Mouse (Mus musculus) forebrain, embryonic 10.5 days (tissue): Measurements from ENCODE around the gene Rybp. TPM values are rescaled to one million over a fixed set of nuclear protein-coding genes. Genes with fewer than 3 reads are reported as not detected.

Experiments
- DNase-seq: peaks from one replicate; pipeline ENCODE4 v3.0.0-alpha.2; 2017; ENCODE audit warnings: low spot score; ENCODE audit errors: extremely low spot score
- H3K27ac ChIP-seq: fragments of 300-500 bp; sonication (generic); 2 replicates; pipeline ENCODE4 v1.5.1; 2016; ENCODE audit warnings: mild to moderate bottlenecking
- H3K27me3 ChIP-seq: fragments of 300-500 bp; sonication (generic); 2 replicates; pipeline ENCODE4 v1.6.1; 2016; ENCODE audit warnings: mild to moderate bottlenecking; ENCODE audit not compliant: poor library complexity, severe bottlenecking
- H3K36me3 ChIP-seq: fragments of 300-500 bp; sonication (generic); replicated peaks from 2 replicates; pipeline ENCODE4 v1.6.1; 2016; ENCODE audit warnings: mild to moderate bottlenecking, moderate library complexity
- H3K4me1 ChIP-seq: fragments of 300-500 bp; sonication (generic); 2 replicates; pipeline ENCODE4 v1.6.1; 2016
- H3K4me3 ChIP-seq: fragments of 300-500 bp; sonication (generic); 2 replicates; pipeline ENCODE4 v1.5.1; 2016; ENCODE audit warnings: mild to moderate bottlenecking, moderate library complexity
- H3K9me3 ChIP-seq: fragments of 300-500 bp; sonication (generic); 2 replicates; pipeline ENCODE4 v1.6.1; 2016; ENCODE audit warnings: mild to moderate bottlenecking, moderate library complexity
- whole genome bisulfite sequencing: fragments of 180-500 bp; shearing (Covaris S2); methylation state at CpG from one replicate; pipeline ENCODE4 v1.1.7; 2016; 5-methylcytosine and 5-hydroxymethylcytosine counted together
- polyA plus RNA-seq: library from polyadenylated mRNA; unstranded; fragments of >200 nt; fragmentation: Nextera tagmentation; extraction: Ambion mirVana; gene quantifications from 2 replicates; pipeline ENCODE4 v1.2.1, GENCODE M21; 2016

Gene Rybp
- polyA plus RNA-seq, 1 experiment from 2014 or later = 12.8 TPM

DNA sequence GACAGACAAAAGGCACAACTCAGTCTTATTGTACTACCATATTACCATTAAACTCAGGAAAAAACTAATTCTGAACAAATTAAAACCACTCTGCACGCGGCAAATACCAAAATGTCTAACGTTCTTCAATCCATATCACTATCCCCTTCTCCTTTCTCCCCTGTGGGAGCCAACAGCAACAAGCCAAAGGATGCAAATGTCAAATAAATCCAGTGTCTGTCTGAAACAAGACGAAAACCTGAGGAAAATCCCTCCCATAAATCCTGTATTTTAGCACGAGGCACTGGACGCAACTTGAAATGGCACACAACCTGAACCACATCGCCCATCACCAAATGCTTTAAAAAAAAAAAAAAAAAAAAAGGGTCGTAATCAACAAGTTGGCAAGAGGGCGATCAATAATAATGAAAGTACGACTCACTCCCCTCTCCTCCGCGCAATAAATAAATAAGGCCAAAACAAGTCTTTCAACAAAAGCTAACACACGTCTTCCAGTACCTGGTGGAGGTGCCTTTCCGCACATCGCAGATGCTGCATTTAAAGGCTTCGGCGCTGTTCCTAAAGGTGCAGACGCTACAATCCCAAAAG, 1.2 kb downstream of the Rybp start:
- Histone ChIP-seq H3K4me3 (peak overlapping the region; percentile 80), H3K4me1 (peaks cover 37% of the 10 kb centered on the region)
- DNase-seq = no peak

DNA sequence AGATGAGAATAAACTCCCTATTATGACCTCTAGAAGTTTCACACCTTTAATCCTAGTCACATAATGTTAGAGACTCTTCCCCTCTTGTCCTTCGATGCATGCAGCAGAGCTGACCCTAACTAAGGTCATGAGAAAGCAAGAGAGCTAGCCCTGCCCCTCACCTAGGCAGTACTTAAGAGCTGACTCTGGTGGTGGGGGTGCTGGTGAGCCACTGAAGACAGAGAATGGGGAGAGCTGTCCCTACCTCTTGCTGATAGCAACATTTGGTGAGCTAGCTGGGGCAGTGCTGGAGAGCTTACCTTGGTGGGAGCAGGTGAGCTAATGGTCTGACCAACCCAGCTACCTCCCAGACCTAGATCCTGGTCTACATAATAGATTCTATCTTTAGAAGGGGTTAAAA, 8.4 kb downstream of the Rybp start:
- no peaks in the 10 kb centered on the region for H3K27me3 ChIP-seq
- no peaks in the 10 kb centered on the region for H3K9me3 ChIP-seq
- H3K4me3 ChIP-seq = no peak overlapping the region
- H3K36me3 ChIP-seq = peaks cover 19% of the 10 kb centered on the region
- H3K4me1 ChIP-seq = peaks cover 10% of the 10 kb centered on the region
- H3K27ac ChIP-seq = no peak overlapping the region
- no peak for DNase-seq
- WGBS = 89% methylated on average over 1 of the region's 1 CpGs

More for the DNA sequence above, 1.2 kb downstream of the Rybp start:
- Histone ChIP-seq H3K36me3 (peaks cover 10% of the 10 kb centered on the region), H3K27me3 (peaks cover 31% of the 10 kb centered on the region), H3K27ac (peak overlapping the region; percentile 98), H3K9me3 (no peaks in the 10 kb centered on the region)
- under 1% methylated on average over 18 of the region's 18 CpGs for WGBS

DNA sequence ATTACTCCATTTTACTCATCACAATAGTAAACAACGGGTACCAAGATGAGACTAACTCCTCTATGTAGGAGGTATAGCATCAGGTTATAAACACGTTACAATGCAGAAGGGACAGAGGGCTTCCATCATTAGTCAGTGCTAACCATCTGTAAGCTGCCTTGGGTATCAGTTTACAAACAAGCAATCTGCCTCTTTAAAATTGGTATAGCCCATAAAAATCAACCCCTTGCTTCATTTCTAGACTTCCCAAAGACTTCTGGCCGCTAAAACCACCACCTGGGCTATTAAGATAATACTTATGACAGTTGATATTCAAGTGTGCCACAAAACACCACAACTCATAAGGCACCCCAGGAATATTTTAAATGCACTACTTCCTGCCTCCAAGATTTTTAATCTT, 10.9 kb downstream of the Rybp start:
- H3K4me3 ChIP-seq = no peak overlapping the region
- WGBS = 91% methylated on average over 3 of the region's 3 CpGs
- H3K4me1 ChIP-seq = peaks cover 8% of the 10 kb centered on the region; the same call in 1 of the 2 replicates
- H3K9me3 ChIP-seq = no peaks in the 10 kb centered on the region
- H3K36me3 ChIP-seq = peaks cover 16% of the 10 kb centered on the region
- no peak for DNase-seq
- H3K27ac ChIP-seq = no peak overlapping the region
- H3K27me3 ChIP-seq = no peaks in the 10 kb centered on the region

DNA sequence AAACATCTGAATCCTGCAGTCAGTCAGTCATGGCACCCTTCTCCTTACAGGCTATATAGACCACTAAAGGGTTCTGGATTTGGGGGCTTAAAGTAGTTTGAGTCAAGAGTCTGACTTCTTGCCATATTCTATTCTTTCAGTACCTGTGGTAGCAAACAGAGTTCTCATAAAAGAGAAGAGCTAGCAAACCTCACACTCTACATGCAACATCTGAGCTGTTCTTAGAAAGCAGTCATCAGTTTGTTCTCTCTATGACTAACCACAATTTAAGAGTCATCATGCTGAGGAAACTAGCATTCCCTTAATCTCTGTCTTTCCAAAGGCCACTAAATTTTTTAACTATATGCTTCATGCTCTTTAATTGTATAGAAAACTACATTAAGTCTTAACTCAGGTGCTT, 11.6 kb downstream of the Rybp start:
- Histone ChIP-seq H3K27me3 (no peaks in the 10 kb centered on the region), H3K4me1 (peaks cover 8% of the 10 kb centered on the region; the same call in 1 of the 2 replicates), H3K9me3 (no peaks in the 10 kb centered on the region), H3K36me3 (peaks cover 16% of the 10 kb centered on the region), H3K27ac (no peak overlapping the region), H3K4me3 (no peak overlapping the region)
- no peak for DNase-seq

DNA sequence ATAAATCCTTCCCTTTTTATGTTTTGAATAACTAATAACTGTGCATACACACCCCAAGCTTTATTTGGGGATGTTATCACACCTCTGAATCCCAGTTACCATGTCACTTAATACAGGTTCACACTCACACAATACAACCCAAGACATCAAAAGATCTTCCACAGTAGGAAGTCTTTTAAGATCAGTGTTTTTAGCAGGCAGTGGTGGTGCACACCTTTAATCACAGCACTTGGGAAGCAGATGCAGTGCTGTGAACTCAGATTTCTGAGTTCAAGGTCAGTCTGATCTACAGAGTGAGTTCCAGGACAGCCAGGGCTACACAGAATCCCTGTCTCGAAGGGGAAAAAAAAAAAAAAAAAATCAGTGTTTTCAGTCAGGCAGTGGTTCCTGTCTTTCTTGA, 13.7 kb downstream of the Rybp start:
- 75% methylated on average over 1 of the region's 1 CpGs for WGBS
- Histone ChIP-seq H3K4me3 (no peak overlapping the region), H3K36me3 (peaks cover 13% of the 10 kb centered on the region), H3K27me3 (no peaks in the 10 kb centered on the region), H3K9me3 (no peaks in the 10 kb centered on the region), H3K27ac (no peak overlapping the region), H3K4me1 (peaks cover 5% of the 10 kb centered on the region; the same call in 1 of the 2 replicates)
- no peak for DNase-seq

DNA sequence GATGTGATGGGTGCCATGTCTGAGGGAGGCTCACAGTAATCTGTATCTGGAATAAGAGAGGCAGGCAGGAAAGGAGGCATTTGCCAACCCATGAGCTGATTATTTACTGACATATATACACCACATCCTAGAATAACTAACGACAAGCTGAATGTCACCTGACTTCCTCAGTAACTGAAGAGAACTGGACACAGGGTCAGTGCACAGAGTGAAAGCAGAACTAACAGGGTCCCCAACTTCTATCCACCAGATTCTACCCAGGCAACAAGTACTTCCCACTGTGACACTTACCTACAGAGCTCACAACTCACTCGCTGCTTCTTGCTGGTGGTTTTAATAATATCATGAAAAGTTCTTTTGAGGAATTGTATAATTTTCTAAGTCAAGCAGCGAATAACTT, 15.3 kb downstream of the Rybp start:
- Histone ChIP-seq H3K27me3 (no peaks in the 10 kb centered on the region), H3K4me3 (no peak overlapping the region), H3K36me3 (peaks cover 16% of the 10 kb centered on the region), H3K27ac (no peak overlapping the region), H3K4me1 (peaks cover under 1% of the 10 kb centered on the region; the same call in 1 of the 2 replicates), H3K9me3 (no peaks in the 10 kb centered on the region)
- WGBS = 90% methylated on average over 3 of the region's 3 CpGs
- no peak for DNase-seq

DNA sequence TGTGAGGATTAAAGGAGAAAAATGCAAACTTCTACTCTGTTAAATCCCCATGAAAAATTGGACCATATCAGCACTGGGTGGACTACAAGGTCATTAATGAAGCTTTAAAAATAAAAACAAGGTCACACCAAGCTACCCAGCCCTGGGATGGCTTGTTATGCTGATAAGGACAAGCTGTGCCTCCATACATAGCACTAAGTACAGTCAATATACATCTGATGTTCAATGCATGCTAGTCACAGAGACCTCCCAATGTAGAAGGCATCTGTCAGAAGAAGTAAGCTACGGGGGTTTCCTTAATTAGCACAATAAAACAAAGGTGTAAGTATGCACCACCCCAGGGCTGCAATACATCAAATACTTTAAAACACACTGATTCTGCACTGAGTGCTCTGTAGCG, 16.5 kb downstream of the Rybp start:
- DNase-seq = no peak
- peaks cover 19% of the 10 kb centered on the region for H3K36me3 ChIP-seq
- H3K9me3 ChIP-seq = no peaks in the 10 kb centered on the region
- no peak overlapping the region for H3K27ac ChIP-seq
- H3K4me3 ChIP-seq = no peak overlapping the region
- 85% methylated on average over 2 of the region's 2 CpGs for WGBS
- no peaks in the 10 kb centered on the region for H3K27me3 ChIP-seq
- H3K4me1 ChIP-seq = no peaks in the 10 kb centered on the region

DNA sequence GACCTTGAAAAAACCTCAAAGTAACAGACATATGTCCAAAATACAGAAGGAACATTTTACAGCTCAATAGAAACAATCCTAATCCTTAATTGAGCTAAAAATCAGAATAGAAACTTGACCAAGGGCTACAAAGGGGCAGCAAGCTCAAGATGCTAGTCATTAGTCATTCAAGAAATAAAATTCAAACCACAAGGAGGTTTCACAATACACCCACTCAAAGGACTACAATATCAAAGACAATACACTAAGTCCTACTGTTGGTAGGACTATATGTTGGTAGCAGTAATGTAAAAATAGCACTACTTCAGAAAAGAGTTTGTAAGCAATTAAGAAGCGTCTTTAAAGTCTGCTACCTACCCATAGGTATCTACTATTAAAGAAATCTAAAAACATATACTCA, 27.7 kb downstream of the Rybp start:
- Histone ChIP-seq H3K4me3 (no peak overlapping the region), H3K4me1 (peaks cover 10% of the 10 kb centered on the region; the same call in 1 of the 2 replicates), H3K9me3 (no peaks in the 10 kb centered on the region), H3K36me3 (no peaks in the 10 kb centered on the region), H3K27me3 (no peaks in the 10 kb centered on the region), H3K27ac (no peak overlapping the region)
- 98% methylated on average over 1 of the region's 1 CpGs for WGBS
- no peak for DNase-seq

DNA sequence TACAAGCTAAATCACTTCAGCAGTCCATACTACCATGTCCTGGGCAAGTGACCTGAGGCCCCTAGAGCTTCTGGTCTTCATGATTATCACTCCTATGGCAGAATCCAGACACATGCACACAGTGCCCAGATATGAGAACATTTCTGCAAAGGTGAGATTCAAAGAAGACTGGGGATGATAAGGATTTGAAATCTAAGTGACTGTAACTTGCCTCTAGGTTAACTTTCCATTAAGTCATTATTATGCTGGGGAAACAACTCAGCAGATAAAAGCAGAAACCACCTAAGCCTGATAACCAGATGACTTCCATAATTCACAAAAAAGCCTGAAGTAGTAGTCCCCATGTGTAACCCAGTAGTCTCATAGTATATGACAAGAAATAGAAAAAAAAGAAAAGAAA, 29.0 kb downstream of the Rybp start:
- Histone ChIP-seq H3K4me3 (no peak overlapping the region), H3K27ac (no peak overlapping the region), H3K27me3 (no peaks in the 10 kb centered on the region), H3K9me3 (no peaks in the 10 kb centered on the region), H3K4me1 (peaks cover 14% of the 10 kb centered on the region; the same call in 1 of the 2 replicates), H3K36me3 (no peaks in the 10 kb centered on the region)
- no peak for DNase-seq

DNA sequence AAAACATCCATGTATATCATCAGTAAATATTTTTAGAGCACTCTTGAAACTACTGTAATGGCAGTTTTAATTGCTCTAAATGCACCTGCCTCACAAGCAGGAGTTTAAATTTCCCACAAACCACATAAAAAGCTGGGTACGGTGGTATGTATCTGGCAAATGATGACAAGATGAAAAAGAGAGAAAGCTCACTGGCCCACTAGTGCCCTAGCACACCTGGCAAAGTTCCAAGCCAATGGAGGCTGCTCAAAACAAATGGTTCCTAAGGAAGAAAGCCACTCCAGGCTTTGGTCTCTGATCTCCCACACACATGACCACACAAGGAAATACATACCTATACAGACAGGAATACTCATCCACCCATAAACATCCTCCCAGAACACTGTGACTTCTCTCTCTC, 31.9 kb downstream of the Rybp start:
- Histone ChIP-seq H3K9me3 (no peaks in the 10 kb centered on the region), H3K27ac (no peak overlapping the region), H3K4me1 (peaks cover 18% of the 10 kb centered on the region; the same call in 1 of the 2 replicates), H3K27me3 (no peaks in the 10 kb centered on the region), H3K36me3 (no peaks in the 10 kb centered on the region), H3K4me3 (no peak overlapping the region)
- no peak for DNase-seq
- 94% methylated on average over 1 of the region's 1 CpGs for WGBS

DNA sequence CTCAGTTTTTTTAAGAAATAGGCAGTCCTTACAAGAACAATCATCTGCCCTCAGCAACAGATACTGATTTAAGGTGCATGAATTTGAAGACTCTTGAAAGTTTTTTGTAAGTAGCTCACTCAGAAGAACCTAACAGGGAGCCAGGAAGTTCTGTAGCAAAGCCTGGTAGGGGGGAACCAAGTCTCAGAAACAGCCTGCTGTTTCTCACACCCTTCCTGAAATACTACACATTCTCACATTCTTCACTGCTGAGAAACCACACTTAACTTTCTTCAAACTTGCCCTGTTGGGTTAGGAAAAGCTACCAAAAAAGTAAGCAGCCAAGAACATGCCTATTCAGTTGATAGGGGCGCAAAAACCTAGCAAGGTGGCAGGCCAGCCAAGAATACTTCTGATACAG, 32.6 kb downstream of the Rybp start:
- 95% methylated on average over 1 of the region's 1 CpGs for WGBS

DNA sequence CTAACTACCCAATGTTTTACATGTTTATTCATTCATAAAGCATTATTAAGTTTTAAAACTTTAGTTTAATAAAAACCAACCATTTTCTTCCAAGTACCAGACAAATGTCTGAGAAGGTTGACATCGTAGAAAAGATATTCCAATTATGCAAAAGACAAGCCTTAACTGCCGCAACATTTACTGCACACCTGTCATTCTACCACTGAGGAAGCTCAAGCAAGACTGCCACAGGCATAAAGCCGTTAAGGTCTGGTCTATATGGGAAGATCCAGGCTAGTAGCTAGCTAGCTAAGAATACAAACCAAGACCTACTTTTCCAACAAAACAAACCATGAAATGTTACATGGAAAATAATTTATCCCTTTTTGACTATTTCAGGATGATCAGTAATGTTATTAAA, 42.8 kb downstream of the Rybp start:
- Histone ChIP-seq H3K27me3 (no peaks in the 10 kb centered on the region), H3K27ac (no peak overlapping the region), H3K4me3 (no peak overlapping the region), H3K9me3 (no peaks in the 10 kb centered on the region), H3K36me3 (peaks cover 11% of the 10 kb centered on the region), H3K4me1 (peaks cover 5% of the 10 kb centered on the region; the same call in 1 of the 2 replicates)
- DNase-seq = no peak
- WGBS = 86% methylated on average over 3 of the region's 3 CpGs

More for the DNA sequence above, 32.6 kb downstream of the Rybp start:
- Histone ChIP-seq H3K27ac (no peak overlapping the region), H3K36me3 (no peaks in the 10 kb centered on the region), H3K27me3 (no peaks in the 10 kb centered on the region), H3K4me1 (peaks cover 18% of the 10 kb centered on the region; the same call in 1 of the 2 replicates), H3K4me3 (no peak overlapping the region), H3K9me3 (no peaks in the 10 kb centered on the region)
- no peak for DNase-seq

DNA sequence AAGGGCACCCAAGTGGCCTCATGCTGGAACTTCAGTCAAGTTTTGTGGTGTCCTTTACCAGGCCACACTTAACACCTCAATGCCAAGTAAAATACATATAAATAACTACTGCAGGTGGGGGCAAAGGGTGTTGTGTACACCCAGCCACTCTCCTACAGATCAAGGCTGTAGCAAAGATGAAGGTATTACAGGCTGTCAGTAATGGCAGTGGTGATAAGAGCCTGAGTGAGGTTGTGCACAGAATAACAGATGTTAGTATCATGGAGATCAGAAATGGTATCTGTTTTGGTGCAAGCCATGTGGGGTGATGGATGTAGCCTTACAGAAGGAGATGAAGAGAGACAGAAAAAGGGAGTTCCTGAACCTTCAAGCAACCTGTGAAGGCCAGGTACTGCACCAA, 52.2 kb downstream of the Rybp start:
- Histone ChIP-seq H3K4me1 (peaks cover 28% of the 10 kb centered on the region), H3K4me3 (no peak overlapping the region), H3K9me3 (no peaks in the 10 kb centered on the region), H3K27me3 (no peaks in the 10 kb centered on the region), H3K27ac (no peak overlapping the region), H3K36me3 (peaks cover 13% of the 10 kb centered on the region)
- DNase-seq = no peak

DNA sequence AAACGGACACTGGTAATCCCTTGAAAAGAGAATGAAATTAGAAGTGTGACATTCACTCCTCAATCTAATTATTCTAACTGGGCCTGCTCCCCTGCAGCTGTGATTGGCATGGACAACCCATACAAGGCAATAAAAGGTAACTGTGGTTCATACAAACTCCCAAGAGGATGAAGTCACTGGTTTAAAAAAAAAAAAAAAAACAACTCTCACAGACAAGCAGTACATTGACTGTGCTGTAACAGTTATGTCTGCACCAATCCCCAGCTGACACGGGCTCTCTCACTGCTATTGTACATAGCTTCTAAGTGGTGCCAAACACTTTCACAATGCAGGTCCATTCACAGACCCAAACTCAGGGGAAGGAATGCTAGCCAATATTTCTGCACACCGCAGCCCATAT, 53.8 kb downstream of the Rybp start:
- Histone ChIP-seq H3K27me3 (no peaks in the 10 kb centered on the region), H3K36me3 (peaks cover 13% of the 10 kb centered on the region), H3K4me1 (peaks cover 28% of the 10 kb centered on the region), H3K9me3 (no peaks in the 10 kb centered on the region), H3K4me3 (no peak overlapping the region), H3K27ac (no peak overlapping the region)
- WGBS = 75% methylated on average over 3 of the region's 3 CpGs
- DNase-seq = no peak
